Mouse (Mus musculus) C2C12 (cell line): ENCODE results near the gene Nol3.

Experiments
- CEBPB ChIP-seq: IDR thresholded peaks from one replicate; pipeline ENCODE4 v1.6.1; 2011; ENCODE audit warnings: low read depth, mild to moderate bottlenecking, control low read depth, moderate library complexity
- CTCF ChIP-seq: IDR thresholded peaks from one replicate; pipeline ENCODE4 v1.5.1; 2011; ENCODE audit not compliant: control insufficient read depth, insufficient read depth, insufficient read length
- MAX ChIP-seq: IDR thresholded peaks from one replicate; pipeline ENCODE4 v1.6.1; 2011; ENCODE audit warnings: mild to moderate bottlenecking, control low read depth
- MYOG ChIP-seq: IDR thresholded peaks from one replicate; pipeline ENCODE4 v1.6.1; 2011; ENCODE audit not compliant: control insufficient read depth, insufficient read length; ENCODE audit errors: extremely low read depth
- USF1 ChIP-seq: IDR thresholded peaks from one replicate; pipeline ENCODE4 v1.6.1; 2011; ENCODE audit warnings: low read depth, mild to moderate bottlenecking, control low read depth, moderate library complexity

DNA sequence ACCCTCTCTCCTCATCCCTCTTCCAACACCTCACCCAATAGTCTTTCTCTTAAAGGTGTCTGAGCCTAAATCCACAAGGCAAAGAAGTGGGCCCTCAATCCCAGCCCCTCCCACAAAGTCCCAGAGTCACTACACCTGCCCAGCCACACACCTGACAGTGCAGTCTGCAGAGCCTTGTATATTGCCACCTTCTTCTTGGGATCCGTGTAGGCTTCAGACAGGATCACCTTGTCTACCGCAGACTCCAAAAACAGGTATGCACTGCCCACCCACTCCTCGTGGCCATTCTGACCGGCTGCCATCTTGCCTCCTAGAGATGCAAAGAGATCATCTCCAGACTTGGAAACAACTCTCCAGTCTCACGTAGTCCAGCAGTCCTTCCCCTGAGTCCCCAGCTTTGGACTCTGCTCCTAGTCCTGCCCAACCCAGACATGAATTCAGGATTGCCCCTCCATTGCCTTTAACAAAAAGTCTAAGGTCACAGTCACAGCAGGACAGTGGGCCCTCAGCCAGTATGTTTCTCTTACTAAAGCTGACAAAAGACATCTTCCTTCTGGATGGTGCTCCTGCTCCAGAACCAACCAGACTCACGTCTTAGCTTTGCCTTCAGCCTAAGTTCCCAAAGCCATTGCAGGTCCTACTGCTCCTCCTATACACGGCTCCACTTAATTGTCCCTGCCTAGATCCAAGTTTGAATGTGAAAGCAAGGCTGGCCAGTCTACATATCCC is 15.4 kb upstream of the Nol3 start:
- TF ChIP-seq CTCF = no peak
- TF ChIP-seq USF1 = no peak
- no peak for TF ChIP-seq CEBPB
- no peak for TF ChIP-seq MYOG
- TF ChIP-seq MAX = no peak
